Mouse (Mus musculus): Measurements from ENCODE around the gene Wdr63. TPM values are rescaled to one million over a fixed set of nuclear protein-coding genes. Genes with fewer than 3 reads are reported as not detected.

Wdr63 gene
- total RNA-seq, 2 experiments from 2014 or later, result 0.74 to 0.82 TPM

- no peak for DNase-seq (ENCODE audit: low spot score in 2 of 2)
- no peak for TF ChIP-seq CTCF (conservative IDR thresholded peaks at IDR 0.05)
- no peak overlapping the region for H3K27ac ChIP-seq
- H3K4me3 ChIP-seq, result no peak overlapping the region
These were observed 48.5 kb downstream of the Wdr63 start for GRCm38 (mm10) chr3:146059356-146059926.

GRCm38 (mm10) chr3:146058263-146058662 lies 49.7 kb downstream of the Wdr63 start:
- Histone ChIP-seq H3K4me3 (no peak overlapping the region), H3K27ac (no peak overlapping the region)
- peak; percentile 15 to 27 for DNase-seq (ENCODE audit: low spot score in 2 of 2)
- TF ChIP-seq CTCF (conservative IDR thresholded peaks at IDR 0.05), result peak; percentile 86

GRCm38 (mm10) chr3:146057131-146057530 lies 50.8 kb downstream of the Wdr63 start:
- H3K4me3 ChIP-seq, result no peak overlapping the region
- no peak for DNase-seq (ENCODE audit: low spot score in 2 of 2)
- no peak for TF ChIP-seq CTCF (conservative IDR thresholded peaks at IDR 0.05)
- no peak overlapping the region for H3K27ac ChIP-seq

- no peak for DNase-seq (ENCODE audit: low spot score in 2 of 2)
These were observed 54.1 kb downstream of the Wdr63 start for GRCm38 (mm10) chr3:146053873-146054272.

GRCm38 (mm10) chr3:146053082-146053814 lies 54.7 kb downstream of the Wdr63 start:
- peak; percentile 58 for TF ChIP-seq CTCF (conservative IDR thresholded peaks at IDR 0.05)
- no peak for DNase-seq (ENCODE audit: low spot score in 2 of 2)
- Histone ChIP-seq H3K27ac (no peak overlapping the region), H3K4me3 (no peak overlapping the region)

More at GRCm38 (mm10) chr3:146053873-146054272, 54.1 kb downstream of the Wdr63 start:
- Histone ChIP-seq H3K27ac (no peak overlapping the region), H3K4me3 (no peak overlapping the region)
- no peak for TF ChIP-seq CTCF (conservative IDR thresholded peaks at IDR 0.05)

GRCm38 (mm10) chr3:146051277-146052007 lies 56.5 kb downstream of the Wdr63 start:
- TF ChIP-seq CTCF (conservative IDR thresholded peaks at IDR 0.05), result no peak
- no peak for DNase-seq (ENCODE audit: low spot score in 2 of 2)
- Histone ChIP-seq H3K4me3 (no peak overlapping the region), H3K27ac (no peak overlapping the region)

GRCm38 (mm10) chr3:146049951-146050350 lies 58.0 kb downstream of the Wdr63 start:
- no peak overlapping the region for H3K4me3 ChIP-seq
- H3K27ac ChIP-seq, result no peak overlapping the region
- no peak for TF ChIP-seq CTCF (conservative IDR thresholded peaks at IDR 0.05)
- no peak for DNase-seq (ENCODE audit: low spot score in 2 of 2)

- H3K4me3 ChIP-seq, result no peak overlapping the region; the same call in 1 of the 2 replicates
- no peak for DNase-seq (ENCODE audit: low spot score in 2 of 2)
- H3K27ac ChIP-seq, result no peak overlapping the region
- TF ChIP-seq CTCF (conservative IDR thresholded peaks at IDR 0.05), result no peak
These were observed 60.2 kb downstream of the Wdr63 start for GRCm38 (mm10) chr3:146047704-146048207.

GRCm38 (mm10) chr3:146046076-146046475 lies 61.9 kb downstream of the Wdr63 start:
- H3K4me3 ChIP-seq, result no peak overlapping the region
- TF ChIP-seq CTCF (conservative IDR thresholded peaks at IDR 0.05), result no peak
- no peak for DNase-seq (ENCODE audit: low spot score in 2 of 2)
- no peak overlapping the region for H3K27ac ChIP-seq

- no peak for TF ChIP-seq CTCF (conservative IDR thresholded peaks at IDR 0.05)
- Histone ChIP-seq H3K27ac (no peak overlapping the region), H3K4me3 (no peak overlapping the region)
- no peak for DNase-seq (ENCODE audit: low spot score in 2 of 2)
These were observed 63.0 kb downstream of the Wdr63 start for GRCm38 (mm10) chr3:146044977-146045376.

GRCm38 (mm10) chr3:146041382-146041781 lies 66.5 kb downstream of the Wdr63 start:
- no peak for TF ChIP-seq CTCF (conservative IDR thresholded peaks at IDR 0.05)
- no peak for DNase-seq (ENCODE audit: low spot score in 2 of 2)
- Histone ChIP-seq H3K4me3 (no peak overlapping the region), H3K27ac (no peak overlapping the region)

GRCm38 (mm10) chr3:146039132-146039903 lies 68.6 kb downstream of the Wdr63 start:
- Histone ChIP-seq H3K4me3 (no peak overlapping the region), H3K27ac (no peak overlapping the region)
- no peak for TF ChIP-seq CTCF (conservative IDR thresholded peaks at IDR 0.05)
- no peak for DNase-seq (ENCODE audit: low spot score in 2 of 2)

Data from layer of hippocampus, adult 2 months (tissue).